ENCODE assay signal across 24 mouse cellular contexts in the genomic region with DNA sequence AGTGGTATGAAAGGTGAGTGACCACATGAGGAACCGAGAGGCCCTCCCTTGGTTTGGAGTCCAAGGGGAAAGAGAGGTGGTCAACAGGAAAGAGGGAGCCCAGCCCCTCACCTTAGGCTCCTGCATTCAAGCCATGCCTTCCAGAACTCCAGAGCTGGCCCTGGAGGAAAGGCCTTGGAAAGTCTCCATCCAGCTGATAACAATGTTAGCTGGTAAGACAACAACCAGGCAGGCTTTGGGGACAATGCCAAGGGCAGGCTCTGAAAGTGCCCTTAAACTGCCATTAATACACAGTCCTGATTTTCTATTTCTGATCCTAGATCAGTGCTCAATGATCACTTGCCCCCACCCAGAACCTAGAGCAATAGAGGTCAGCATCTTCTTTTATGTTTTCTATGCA.
A peak's percentile ranks its signal among the peaks of the same experiment; 100 is the strongest.
DNase-seq lines count a peak whose midpoint lies in the region; ATAC-seq and TF ChIP-seq lines count a peak whose summit lies in the region.
"Had no signal": no experiment of that assay in that cellular context is flagged by ENCODE, and none has a peak within 500 bp of the region (broad histone marks: within the 10 kb centered on the region; RNA-seq: fewer than 3 reads in every experiment).

No protein-coding gene starts in this region.

- peak; percentile 93 for DNase-seq in heart, adult 11 months
- DNase-seq in heart, postnatal 25 days (ENCODE audit: low spot score): no peak
- DNase-seq in ovary, postnatal 36 days (ENCODE audit: low spot score): peak; percentile 41
- no peak for DNase-seq in ovary, postnatal 14 days (ENCODE audit: low spot score)
- DNase-seq in heart, postnatal 0 days (ENCODE audit: low spot score): no peak
- no peak for DNase-seq in layer of hippocampus, adult 9-11 months
- DNase-seq: cerebellum, adult 18-20 months; cerebellum, postnatal 14 days; gastrocnemius, postnatal 25 days; kidney, adult 11 months; kidney, postnatal 4 days; liver, embryonic 13.5 days; lung, adult 2 months; lung, postnatal 14 days; right cerebral cortex, postnatal 14 days had no signal

- intact Hi-C loops in heart, postnatal 25 days (cut with DNase I): loop anchor here (5.0 kb wide), 1 partner anchor 41 kb away; no protein-coding TSS in a partner anchor

- H3K9ac ChIP-seq in heart, postnatal 0 days (replicated peaks; ENCODE audit: low read depth, low read length): no peak overlapping the region
- no peak overlapping the region for H3K9ac ChIP-seq in limb, embryonic 15.5 days
- H3K9ac ChIP-seq in midbrain, embryonic 15.5 days: no peak overlapping the region
- H3K9ac ChIP-seq: hindbrain, embryonic 13.5 days; kidney, embryonic 15.5 days; liver, embryonic 13.5 days; midbrain, embryonic 12.5 days; neural tube, embryonic 13.5 days had no signal

- TF ChIP-seq CTCF in heart, postnatal 0 days (IDR thresholded peaks at IDR 0.05; ENCODE audit: low read depth): no peak

- no peak for TF ChIP-seq EP300 in heart, postnatal 0 days (IDR thresholded peaks at IDR 0.05; ENCODE audit: low read depth)

- no peaks in the 10 kb centered on the region for H3K27me3 ChIP-seq in heart, postnatal 0 days (ENCODE audit: control insufficient read depth, insufficient read depth, low read length)
- no peaks in the 10 kb centered on the region for H3K27me3 ChIP-seq in limb, embryonic 15.5 days
- H3K27me3 ChIP-seq in midbrain, embryonic 15.5 days (replicated peaks): no peaks in the 10 kb centered on the region
- H3K27me3 ChIP-seq: hindbrain, embryonic 13.5 days; kidney, embryonic 15.5 days; liver, embryonic 13.5 days; midbrain, embryonic 12.5 days; neural tube, embryonic 13.5 days; Patski had no signal

- H3K36me3 ChIP-seq in heart, postnatal 0 days (replicated peaks; ENCODE audit: control insufficient read depth, insufficient read depth, low read length): no peaks in the 10 kb centered on the region
- no peaks in the 10 kb centered on the region for H3K36me3 ChIP-seq in limb, embryonic 15.5 days
- no peaks in the 10 kb centered on the region for H3K36me3 ChIP-seq in midbrain, embryonic 15.5 days (replicated peaks)
- H3K36me3 ChIP-seq: forebrain, embryonic 10.5 days; hindbrain, embryonic 13.5 days; kidney, embryonic 15.5 days; liver, embryonic 13.5 days; midbrain, embryonic 12.5 days; neural tube, embryonic 13.5 days had no signal

- H3K4me3 ChIP-seq in heart, postnatal 0 days (ENCODE audit: low read depth, low read length): no peak overlapping the region
- no peak overlapping the region for H3K4me3 ChIP-seq in limb, embryonic 15.5 days
- no peak overlapping the region for H3K4me3 ChIP-seq in midbrain, embryonic 15.5 days
- H3K4me3 ChIP-seq: forebrain, embryonic 10.5 days; hindbrain, embryonic 13.5 days; kidney, embryonic 15.5 days; liver, embryonic 13.5 days; midbrain, embryonic 12.5 days; neural tube, embryonic 13.5 days had no signal

- no peak overlapping the region for H3K4me2 ChIP-seq in heart, postnatal 0 days (ENCODE audit: low read depth, low read length)
- no peak overlapping the region for H3K4me2 ChIP-seq in limb, embryonic 15.5 days
- H3K4me2 ChIP-seq in midbrain, embryonic 15.5 days: no peak overlapping the region
- H3K4me2 ChIP-seq: hindbrain, embryonic 13.5 days; kidney, embryonic 15.5 days; liver, embryonic 13.5 days; midbrain, embryonic 12.5 days; neural tube, embryonic 13.5 days had no signal

- H3K4me1 ChIP-seq in heart, postnatal 0 days (ENCODE audit: control insufficient read depth, insufficient read depth): peaks cover 13% of the 10 kb centered on the region
- H3K4me1 ChIP-seq in limb, embryonic 15.5 days: peaks cover 5% of the 10 kb centered on the region; the same call in 1 of the 2 replicates
- H3K4me1 ChIP-seq in midbrain, embryonic 15.5 days: no peaks in the 10 kb centered on the region
- H3K4me1 ChIP-seq: forebrain, embryonic 10.5 days; hindbrain, embryonic 13.5 days; kidney, embryonic 15.5 days; liver, embryonic 13.5 days; midbrain, embryonic 12.5 days; neural tube, embryonic 13.5 days had no signal

- WGBS in heart, postnatal 0 days: 94% methylated on average over 1 of the region's 1 CpGs
- 90% methylated on average over 1 of the region's 1 CpGs for WGBS in limb, embryonic 15.5 days
- WGBS in midbrain, embryonic 15.5 days: 100% methylated on average over 1 of the region's 1 CpGs

- peak overlapping the region; percentile 43; the same call in 1 of the 2 replicates for H3K27ac ChIP-seq in heart, postnatal 0 days (ENCODE audit: low read depth)
- 0 out of 2 replicates have a peak overlapping the region, but pooled peaks have one; percentile 80 for H3K27ac ChIP-seq in limb, embryonic 15.5 days
- no peak overlapping the region for H3K27ac ChIP-seq in midbrain, embryonic 15.5 days
- H3K27ac ChIP-seq: forebrain, embryonic 10.5 days; hindbrain, embryonic 13.5 days; kidney, embryonic 15.5 days; liver, embryonic 13.5 days; midbrain, embryonic 12.5 days; neural tube, embryonic 13.5 days had no signal

- H3K9me3 ChIP-seq in heart, postnatal 0 days (replicated peaks; ENCODE audit: control insufficient read depth, low read length): no peaks in the 10 kb centered on the region
- no peaks in the 10 kb centered on the region for H3K9me3 ChIP-seq in limb, embryonic 15.5 days
- H3K9me3 ChIP-seq in midbrain, embryonic 15.5 days: no peaks in the 10 kb centered on the region
- H3K9me3 ChIP-seq: forebrain, embryonic 10.5 days; hindbrain, embryonic 13.5 days; kidney, embryonic 15.5 days; liver, embryonic 13.5 days; midbrain, embryonic 12.5 days; neural tube, embryonic 13.5 days had no signal

- ATAC-seq in heart, postnatal 0 days (ENCODE audit: insufficient read depth, low read depth): no peak
- ATAC-seq in limb, embryonic 15.5 days (ENCODE audit: insufficient number of reproducible peaks, low FRiP score, low TSS enrichment, low read depth): no peak
- ATAC-seq in midbrain, embryonic 15.5 days (replicated peaks): no peak
- ATAC-seq: forebrain, embryonic 16.5 days; Patski had no signal

Comparison
In these comparisons a context has a peak if more than half of its experiments do, and no peak if none do; other contexts are left out.
1. DNase-seq: peak in heart, adult 11 months (single experiment) and ovary, postnatal 36 days (single experiment); none in heart, postnatal 25 days (single experiment), ovary, postnatal 14 days (single experiment), heart, postnatal 0 days (single experiment) and layer of hippocampus, adult 9-11 months (single experiment).